Mouse (Mus musculus) kidney, adult 2 months (tissue): ENCODE results near the gene Krtcap2. TPM values are rescaled to one million over a fixed set of nuclear protein-coding genes. Genes with fewer than 3 reads are reported as not detected.

Source experiments
- DNase-seq: peaks from one replicate; pipeline ENCODE4 v3.0.0; 2021
- H3K27ac ChIP-seq: fragments of 200-500 bp; 2 replicates; pipeline ENCODE4 v1.5.1; 2012; ENCODE audit warnings: low read depth, low read length, control low read depth, inconsistent platforms; ENCODE audit not compliant: insufficient read depth
- H3K27me3 ChIP-seq: fragments of 200-500 bp; replicated peaks from 2 replicates; pipeline ENCODE4 v1.6.1; 2012; ENCODE audit warnings: mild to moderate bottlenecking, moderate library complexity, low read length, inconsistent platforms; ENCODE audit not compliant: control insufficient read depth, insufficient read depth
- H3K36me3 ChIP-seq: fragments of 200-500 bp; 2 replicates; pipeline ENCODE4 v1.6.1; 2012; ENCODE audit warnings: mild to moderate bottlenecking, moderate library complexity, low read length, inconsistent platforms; ENCODE audit not compliant: control insufficient read depth, insufficient read depth
- H3K4me1 ChIP-seq: fragments of 200-500 bp; 2 replicates; pipeline ENCODE4 v1.6.1; 2011; ENCODE audit warnings: low read length; ENCODE audit not compliant: control insufficient read depth, insufficient read depth
- H3K4me3 ChIP-seq: fragments of 200-500 bp; 2 replicates; pipeline ENCODE4 v1.5.1; 2011; ENCODE audit warnings: mild to moderate bottlenecking, low read depth, low read length, control low read depth; ENCODE audit not compliant: insufficient read depth
- CTCF ChIP-seq: fragments of 200-500 bp; conservative IDR thresholded peaks from 2 replicates; pipeline ENCODE4 v1.5.1; 2011; ENCODE audit warnings: low read depth, mild to moderate bottlenecking, control low read depth, low read length, moderate library complexity, mixed read lengths; ENCODE audit not compliant: insufficient read depth, insufficient read length
- POLR2A ChIP-seq: fragments of 200-500 bp; IDR thresholded peaks from one replicate; pipeline ENCODE4 v1.6.1; 2011; ENCODE audit warnings: low read depth, low read length, control low read depth
- WGBS: fragments of 180-500 bp; shearing (Covaris S2); methylation state at CpG from one replicate; pipeline ENCODE4 v1.1.7; 2018; 5-methylcytosine and 5-hydroxymethylcytosine counted together
- polyA plus RNA-seq: library from polyadenylated mRNA; depleted of rRNA; stranded (reverse); fragments of >200 nt; gene quantifications from 2 replicates; pipeline ENCODE4 v1.2.3, GENCODE M21; 2012

The Krtcap2 gene
- polyA plus RNA-seq, 1 experiment = 142 TPM

DNA sequence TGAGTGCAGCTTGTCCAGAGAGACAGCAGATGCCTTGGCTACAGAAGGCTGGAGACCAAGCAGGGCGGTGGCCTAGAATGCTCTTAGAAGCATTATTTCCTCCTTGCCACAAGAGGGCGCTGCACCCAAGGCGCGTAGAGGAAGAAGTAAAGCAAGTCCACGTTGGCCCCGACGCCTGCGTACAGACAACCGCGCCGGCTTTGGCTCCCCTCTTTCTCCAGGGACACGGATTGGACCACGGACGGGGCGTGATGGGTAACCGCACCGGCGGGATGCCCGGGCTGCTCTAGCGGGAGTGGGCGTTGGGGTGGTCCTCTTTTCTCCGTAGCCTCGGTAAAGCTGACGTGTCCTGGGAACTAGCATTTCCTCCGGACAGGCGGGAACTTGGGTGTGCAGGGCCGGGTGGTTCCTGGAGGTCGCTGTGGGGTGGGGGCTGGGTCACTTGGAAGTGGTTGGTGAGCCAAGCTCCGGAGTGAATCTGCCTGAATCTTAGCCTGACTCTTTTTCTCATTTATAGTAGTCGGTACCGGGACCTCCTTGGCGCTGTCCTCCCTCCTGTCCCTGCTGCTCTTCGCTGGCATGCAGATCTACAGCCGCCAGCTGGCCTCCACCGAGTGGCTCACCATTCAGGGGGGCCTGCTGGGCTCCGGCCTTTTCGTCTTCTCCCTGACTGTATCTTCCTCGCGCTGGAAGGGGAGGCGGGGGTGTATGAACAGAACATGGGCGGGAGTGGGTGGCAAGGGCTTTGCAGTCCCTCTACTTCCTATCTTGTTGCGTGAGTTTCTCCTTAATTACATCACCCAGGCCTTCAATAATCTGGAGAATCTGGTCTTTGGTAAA lies 715 bp downstream of the Krtcap2 start, which contains the start of gene Trim46:
TSS of gene Trim46 (minus strand) at position 49 of the 840 bp plus-strand sequence.
- under 1% methylated on average over 42 of the region's 42 CpGs for WGBS
- H3K4me1 ChIP-seq = peaks cover 24% of the 10 kb centered on the region
- no peaks in the 10 kb centered on the region for H3K36me3 ChIP-seq
- DNase-seq = peak; percentile 93
- H3K4me3 ChIP-seq = peak within 1 kb of the TSS; percentile 64
- H3K27me3 ChIP-seq = no peaks in the 10 kb centered on the region
- peak within 1 kb of the TSS; percentile 18; the same call in 1 of the 2 replicates for H3K27ac ChIP-seq
- TF ChIP-seq CTCF (peak; percentile 99; the same call in 1 of the 2 replicates), POLR2A (no peak)

DNA sequence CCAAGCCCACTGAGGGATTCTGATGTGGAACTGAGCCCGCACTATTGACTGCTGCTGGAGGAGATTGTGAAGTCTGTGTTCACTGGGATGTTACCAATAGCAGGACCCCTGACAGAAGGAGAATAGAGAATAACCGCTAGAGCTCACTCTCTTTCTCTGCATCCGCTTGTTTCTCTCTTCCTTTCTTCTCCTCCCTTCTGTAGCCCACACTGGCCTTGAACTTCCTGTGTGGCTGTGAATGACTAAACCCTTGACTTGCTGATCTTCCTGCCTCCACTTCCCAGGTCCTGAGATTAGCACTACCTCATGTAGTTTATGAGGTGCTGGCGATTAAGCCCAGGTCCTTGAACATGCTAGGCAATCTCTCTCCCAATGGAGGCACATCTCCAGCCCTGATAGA lies 1.7 kb downstream of the Krtcap2 start:
- no peak overlapping the region for H3K4me3 ChIP-seq
- DNase-seq = no peak
- H3K36me3 ChIP-seq = no peaks in the 10 kb centered on the region
- WGBS = 82% methylated on average over 4 of the region's 4 CpGs
- no peak overlapping the region for H3K27ac ChIP-seq
- H3K4me1 ChIP-seq = peaks cover 24% of the 10 kb centered on the region
- H3K27me3 ChIP-seq = no peaks in the 10 kb centered on the region
- TF ChIP-seq CTCF = no peak

DNA sequence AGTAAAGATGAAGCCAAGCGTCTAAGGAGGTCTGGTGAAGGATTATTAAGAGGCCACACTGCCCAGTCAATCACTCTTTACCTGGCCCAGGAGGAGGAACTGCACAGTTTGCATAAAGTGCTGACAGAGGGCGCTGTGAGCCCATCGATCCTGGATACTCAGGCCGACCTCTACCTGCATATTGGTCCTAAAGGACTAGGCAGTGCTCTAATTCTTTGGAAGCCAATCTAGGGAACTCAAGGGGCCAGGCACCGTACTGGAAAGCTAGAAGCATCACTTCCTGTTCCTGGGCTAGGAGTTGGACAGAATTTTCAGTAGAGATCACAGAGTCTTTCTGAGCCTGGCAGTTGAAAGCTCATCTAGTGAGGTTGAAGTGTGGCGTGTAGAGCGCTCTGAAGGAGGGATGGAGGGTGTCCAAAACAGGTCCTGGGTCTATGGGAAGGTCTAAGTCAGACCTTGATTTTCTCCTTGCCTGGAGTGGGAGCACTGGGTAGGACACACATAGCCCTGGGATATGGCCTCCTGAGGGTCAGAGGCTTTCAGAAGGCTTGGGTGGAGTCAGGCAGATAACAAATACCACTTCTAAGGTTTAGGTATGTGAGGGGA lies 4.8 kb downstream of the Krtcap2 start:
- 20% methylated on average over 7 of the region's 7 CpGs for WGBS
- Histone ChIP-seq H3K4me3 (no peak overlapping the region), H3K4me1 (peaks cover 10% of the 10 kb centered on the region; the same call in 1 of the 2 replicates), H3K27me3 (no peaks in the 10 kb centered on the region), H3K36me3 (no peaks in the 10 kb centered on the region), H3K27ac (peak overlapping the region; percentile 58)
- peak; percentile 95 for TF ChIP-seq CTCF
- no peak for TF ChIP-seq POLR2A
- DNase-seq = peak; percentile 89

DNA sequence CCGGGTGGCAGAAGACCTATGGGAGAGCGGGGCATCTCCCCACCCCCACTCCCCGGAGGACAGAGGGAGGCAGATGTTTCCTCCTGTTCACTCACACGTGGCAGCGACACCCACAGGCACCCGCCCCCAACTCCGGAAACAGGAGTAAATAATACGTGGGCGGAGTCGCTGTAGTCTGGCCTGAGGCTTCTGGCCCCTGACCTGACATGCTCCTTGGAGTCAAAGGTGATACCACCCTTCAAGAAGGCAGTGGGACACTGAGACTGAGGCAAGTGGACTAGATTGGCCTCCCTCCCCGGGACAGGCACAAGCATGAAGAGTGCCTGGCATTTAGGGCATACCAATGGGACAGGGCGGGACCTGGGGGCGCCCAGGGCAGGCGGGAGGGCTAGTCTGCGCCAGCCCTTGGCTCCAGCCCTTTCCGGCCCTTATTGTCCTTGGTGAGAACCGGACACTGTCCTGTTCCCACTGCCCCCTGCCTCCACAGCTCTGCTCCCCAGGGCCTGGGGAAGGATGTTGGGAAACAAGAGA lies 5.7 kb downstream of the Krtcap2 start:
- peak overlapping the region; percentile 17; the same call in 1 of the 2 replicates for H3K4me3 ChIP-seq
- 11% methylated on average over 17 of the region's 17 CpGs for WGBS
- H3K36me3 ChIP-seq = no peaks in the 10 kb centered on the region
- TF ChIP-seq POLR2A (no peak), CTCF (no peak)
- H3K27me3 ChIP-seq = no peaks in the 10 kb centered on the region
- H3K4me1 ChIP-seq = peaks cover 6% of the 10 kb centered on the region; the same call in 1 of the 2 replicates
- H3K27ac ChIP-seq = peak overlapping the region; percentile 81
- DNase-seq = peak; percentile 90

DNA sequence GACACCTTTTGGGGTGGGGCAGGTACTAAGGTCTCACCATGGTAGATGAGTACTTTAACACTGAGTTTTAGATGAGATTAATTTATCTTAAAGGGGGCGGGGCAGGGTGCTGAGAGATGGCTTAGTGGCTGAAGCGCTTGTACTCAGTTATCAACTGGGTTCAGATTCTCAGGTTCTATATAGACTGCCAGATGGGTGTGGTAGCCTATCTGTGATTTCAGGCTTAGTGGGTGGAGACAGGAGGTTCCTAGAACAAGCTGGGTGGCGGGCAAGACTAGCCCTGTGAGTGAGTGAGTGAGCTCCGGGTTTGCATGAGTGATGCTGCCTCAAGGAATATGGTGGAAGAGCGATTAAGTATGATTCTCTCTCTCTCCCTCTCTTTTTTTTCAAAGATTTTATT lies 9.2 kb downstream of the Krtcap2 start:
- TF ChIP-seq CTCF = no peak
- no peak for TF ChIP-seq POLR2A
- DNase-seq = no peak
- no peaks in the 10 kb centered on the region for H3K27me3 ChIP-seq
- no peak overlapping the region for H3K27ac ChIP-seq
- H3K4me1 ChIP-seq = peaks cover 6% of the 10 kb centered on the region; the same call in 1 of the 2 replicates
- no peak overlapping the region for H3K4me3 ChIP-seq
- WGBS = 95% methylated on average over 5 of the region's 5 CpGs
- no peaks in the 10 kb centered on the region for H3K36me3 ChIP-seq

DNA sequence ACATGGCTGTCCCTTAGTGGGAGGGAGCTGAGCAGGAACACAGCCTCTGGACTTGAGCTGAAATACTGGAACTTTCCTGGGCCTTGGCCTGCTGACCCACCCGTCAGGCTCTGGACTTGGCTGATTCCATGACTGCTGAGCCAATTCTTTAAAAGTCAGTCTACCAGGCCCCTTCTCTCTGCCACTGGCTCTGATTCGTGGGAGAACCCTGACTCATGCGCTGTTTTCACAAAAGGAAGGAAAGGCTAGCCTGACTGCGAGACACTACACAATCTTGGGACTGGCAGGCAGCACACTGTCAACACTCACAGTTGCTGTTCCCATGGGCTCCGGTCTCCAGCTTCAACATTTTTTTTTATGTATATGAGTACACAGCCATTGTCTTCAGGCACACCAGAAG lies 10.4 kb downstream of the Krtcap2 start:
- DNase-seq = no peak
- no peaks in the 10 kb centered on the region for H3K4me1 ChIP-seq
- WGBS = 74% methylated on average over 5 of the region's 5 CpGs
- no peak for TF ChIP-seq POLR2A
- TF ChIP-seq CTCF = no peak
- H3K27ac ChIP-seq = 0 out of 2 replicates have a peak overlapping the region, but pooled peaks have one; percentile 49
- H3K27me3 ChIP-seq = no peaks in the 10 kb centered on the region
- H3K4me3 ChIP-seq = no peak overlapping the region
- no peaks in the 10 kb centered on the region for H3K36me3 ChIP-seq

DNA sequence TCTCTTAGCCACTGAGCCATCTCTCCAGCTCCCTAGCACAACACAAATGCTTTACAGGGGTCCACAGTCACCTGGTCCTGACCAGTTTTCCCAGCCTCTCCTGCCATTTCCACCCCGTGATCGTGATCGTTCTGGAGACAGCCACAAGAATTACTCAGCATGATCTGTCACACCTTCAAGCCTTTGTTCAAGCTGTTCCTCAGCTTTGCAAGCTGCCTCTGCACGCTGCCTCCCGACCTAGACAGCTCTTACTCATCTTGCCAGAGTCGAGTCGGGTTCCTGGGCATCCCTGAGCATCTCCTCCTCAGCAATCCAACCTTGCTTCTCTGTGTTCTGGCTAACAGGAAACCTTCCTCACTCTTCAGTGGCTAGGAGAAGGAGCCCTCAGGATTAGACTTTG lies 13.3 kb downstream of the Krtcap2 start, which contains the start of gene Dpm3:
TSS of gene Dpm3 (plus strand) at position 283 of the 400 bp plus-strand sequence.
- no peak within 1 kb of the TSS for H3K27ac ChIP-seq
- H3K4me1 ChIP-seq = no peaks in the 10 kb centered on the region
- no peak within 1 kb of the TSS for H3K4me3 ChIP-seq
- no peaks in the 10 kb centered on the region for H3K27me3 ChIP-seq
- TF ChIP-seq CTCF = no peak
- no peak for TF ChIP-seq POLR2A
- no peak for DNase-seq
- WGBS = 44% methylated on average over 7 of the region's 7 CpGs
- no peaks in the 10 kb centered on the region for H3K36me3 ChIP-seq
